Mouse (Mus musculus) ES-E14 (cell line): ENCODE results near the gene Mamdc2.

Source experiments
- CHD2 ChIP-seq: IDR thresholded peaks from 2 replicates; pipeline ENCODE4 v1.6.1; 2014; ENCODE audit warnings: mild to moderate bottlenecking, low read depth, low read length, inconsistent platforms
- HCFC1 ChIP-seq: IDR thresholded peaks from 2 replicates; pipeline ENCODE4 v1.6.1; 2012; ENCODE audit warnings: low read length, inconsistent platforms, borderline replicate concordance; ENCODE audit not compliant: insufficient read depth
- MAFK ChIP-seq: IDR thresholded peaks from 2 replicates; pipeline ENCODE4 v1.6.1; 2014; ENCODE audit warnings: mild to moderate bottlenecking, low read depth, low read length, inconsistent platforms; ENCODE audit not compliant: insufficient read depth
- ZC3H11A ChIP-seq: IDR thresholded peaks from 2 replicates; pipeline ENCODE4 v1.6.1; 2012; ENCODE audit warnings: low read depth, mild to moderate bottlenecking, inconsistent platforms, low read length, borderline replicate concordance
- ZNF384 ChIP-seq: IDR thresholded peaks from 2 replicates; pipeline ENCODE4 v1.6.1; 2012; ENCODE audit warnings: low read depth, low read length, inconsistent platforms

DNA sequence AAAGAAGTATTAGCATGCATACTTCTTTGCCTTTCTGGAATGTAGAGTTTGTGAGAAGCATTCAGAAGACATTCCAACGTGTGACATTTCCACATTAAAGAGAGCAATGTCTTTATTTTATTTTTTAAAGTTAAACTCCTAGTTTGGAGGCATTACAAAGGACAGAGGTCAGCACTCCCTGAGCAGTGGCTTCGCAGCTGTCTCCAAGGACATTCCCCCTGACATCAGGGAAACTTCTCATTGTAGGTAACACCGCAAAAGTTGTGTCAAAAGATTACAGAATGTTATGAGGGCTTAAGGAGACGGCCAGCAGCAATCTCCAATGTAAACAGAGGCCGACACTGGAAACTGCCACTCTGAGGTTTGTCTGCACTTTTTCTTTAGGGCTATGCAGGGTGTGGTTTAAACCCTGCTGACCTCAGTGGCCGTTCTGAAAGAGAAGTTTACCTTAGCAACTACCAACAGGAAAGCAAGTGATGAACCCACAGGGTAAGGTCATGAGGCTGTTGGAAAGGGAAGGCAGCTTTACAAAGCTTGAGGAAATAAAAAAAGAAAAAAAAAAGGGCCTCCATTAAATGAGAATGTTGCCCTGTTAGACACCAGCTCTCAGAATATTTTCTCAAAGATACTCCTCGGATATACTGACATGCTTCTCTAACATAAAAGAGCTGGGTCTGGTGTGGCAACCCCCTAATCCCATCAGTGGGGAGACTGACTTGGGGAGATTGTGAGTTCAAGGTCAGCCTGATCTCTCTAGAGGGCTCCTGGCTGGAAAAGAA lies 60.0 kb downstream of the Mamdc2 start:
- TF ChIP-seq MAFK: no peak
- no peak for TF ChIP-seq ZNF384
- no peak for TF ChIP-seq CHD2
- no peak for TF ChIP-seq ZC3H11A
- TF ChIP-seq HCFC1: no peak
